Mouse (Mus musculus): Measurements from ENCODE around the gene Gm45140.

Gene Gm45140

GRCm38 (mm10) chr6:87739898-87740297, 95.7 kb downstream of the Gm45140 start:
- no peak for DNase-seq (ENCODE audit: low read depth)
